In the genomic region with DNA sequence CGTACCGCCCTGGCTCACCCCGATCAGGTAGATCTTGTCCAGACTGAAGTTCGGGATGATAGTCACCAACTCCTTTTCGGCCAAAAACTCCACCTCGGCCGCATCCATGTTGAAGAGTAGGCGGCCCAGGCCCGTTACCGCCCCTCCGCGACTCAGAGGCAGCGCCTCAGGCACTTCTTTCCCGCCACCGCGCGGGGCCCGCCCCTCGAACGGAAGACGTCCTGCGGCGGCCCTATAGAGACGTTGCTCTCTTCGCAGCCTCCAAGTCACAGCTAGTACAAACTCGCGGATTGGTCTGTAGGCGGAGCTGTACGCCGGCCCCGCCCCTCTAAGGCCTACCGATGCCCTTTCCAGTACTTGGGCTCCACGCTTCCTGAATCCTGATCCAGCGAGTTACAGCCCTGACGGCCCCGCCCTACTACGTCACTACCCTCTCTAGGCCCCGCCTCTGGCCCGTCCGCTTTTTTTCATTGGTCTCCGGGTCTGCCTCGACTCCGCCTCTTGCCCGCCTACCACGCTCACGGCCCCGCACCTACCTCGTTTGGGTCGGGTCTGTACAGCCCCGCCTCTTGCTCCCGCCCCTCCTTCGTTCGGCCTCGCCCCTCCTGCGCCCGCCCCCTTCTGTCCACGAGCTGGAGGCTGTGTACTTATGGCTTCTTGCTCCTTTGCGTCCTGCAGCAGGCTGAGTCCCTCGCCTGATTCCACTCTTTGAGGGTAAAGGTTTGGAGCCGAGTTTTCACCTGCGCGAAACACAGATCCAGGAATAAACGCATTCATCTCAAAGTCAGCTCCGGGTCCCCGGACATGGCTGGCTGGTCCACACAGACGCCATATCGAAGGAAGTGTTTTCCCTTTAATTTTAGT, we compare ENCODE assay signal across 8 mouse cellular contexts. TPM values are rescaled to one million over a fixed set of nuclear protein-coding genes. Genes with fewer than 3 reads are reported as not detected.
DNase-seq lines count a peak whose midpoint lies in the region; ATAC-seq and TF ChIP-seq lines count a peak whose summit lies in the region.

Gene Gins2, minus strand, starts transcription at position 397 of the 864 bp plus-strand sequence.

- H3K9ac ChIP-seq in ES-Bruce4 (ENCODE audit: low read depth, poor library complexity, severe bottlenecking) = peak within 1 kb of the TSS; percentile 89
- peak within 1 kb of the TSS; percentile 67 for H3K9ac ChIP-seq in forebrain, embryonic 13.5 days
- H3K9ac ChIP-seq in liver, postnatal 0 days (replicated peaks) = peak within 1 kb of the TSS; percentile 75
- H3K9ac ChIP-seq in neural tube, embryonic 14.5 days (replicated peaks; ENCODE audit: low read depth, low read length) = peak within 1 kb of the TSS; percentile 28

- peak within 1 kb of the TSS; percentile 40; the same call in 1 of the 2 replicates for H3K27ac ChIP-seq in ES-Bruce4 (ENCODE audit: insufficient read depth, low read length)
- H3K27ac ChIP-seq in forebrain, embryonic 13.5 days = no peak within 1 kb of the TSS
- peak within 1 kb of the TSS; percentile 44 for H3K27ac ChIP-seq in liver, postnatal 0 days (ENCODE audit: low read depth)
- 0 out of 2 replicates have a peak within 1 kb of the TSS, but pooled peaks have one; percentile 36 for H3K27ac ChIP-seq in neural tube, embryonic 14.5 days (ENCODE audit: low read depth, low read length)

- intact Hi-C loops in heart, postnatal 10 days (cut with DNase I) = no loop called here

- H3K4me2 ChIP-seq in forebrain, embryonic 13.5 days = peak within 1 kb of the TSS; percentile 83
- peak within 1 kb of the TSS; percentile 95 for H3K4me2 ChIP-seq in liver, postnatal 0 days (ENCODE audit: low read depth, low read length)
- H3K4me2 ChIP-seq in neural tube, embryonic 14.5 days (ENCODE audit: low read depth, low read length) = peak within 1 kb of the TSS; percentile 79

- H3K27me3 ChIP-seq in ES-Bruce4 (ENCODE audit: control insufficient read depth, insufficient read depth, low read length, poor library complexity, severe bottlenecking) = no peaks in the 10 kb centered on the region
- no peaks in the 10 kb centered on the region for H3K27me3 ChIP-seq in forebrain, embryonic 13.5 days
- no peaks in the 10 kb centered on the region for H3K27me3 ChIP-seq in liver, postnatal 0 days (ENCODE audit: insufficient read depth, low read length)
- no peaks in the 10 kb centered on the region for H3K27me3 ChIP-seq in neural tube, embryonic 14.5 days (ENCODE audit: control insufficient read depth, insufficient read depth, low read length)

- H3K36me3 ChIP-seq in ES-Bruce4 (ENCODE audit: control insufficient read depth, insufficient read depth, low read length, poor library complexity, severe bottlenecking) = peaks cover 4% of the 10 kb centered on the region
- H3K36me3 ChIP-seq in forebrain, embryonic 13.5 days (ENCODE audit: poor library complexity, severe bottlenecking) = peaks cover 10% of the 10 kb centered on the region
- peaks cover 7% of the 10 kb centered on the region for H3K36me3 ChIP-seq in liver, postnatal 0 days (replicated peaks; ENCODE audit: insufficient read depth, low read length)
- no peaks in the 10 kb centered on the region for H3K36me3 ChIP-seq in neural tube, embryonic 14.5 days (ENCODE audit: control insufficient read depth, insufficient read depth, low read length)

- 0 out of 2 replicates have a peak, but pooled peaks have one; percentile 51 for TF ChIP-seq EP300 in ES-Bruce4 (IDR thresholded peaks at IDR 0.05; ENCODE audit: insufficient read depth, low read depth, low read length)
- TF ChIP-seq EP300 in liver, postnatal 0 days (IDR thresholded peaks at IDR 0.05; ENCODE audit: low read depth) = peak; percentile 59; the same call in 1 of the 2 replicates

- under 1% methylated on average over 67 of the region's 67 CpGs for WGBS in forebrain, embryonic 13.5 days
- WGBS in large intestine, adult 2 months = under 1% methylated on average over 67 of the region's 67 CpGs
- under 1% methylated on average over 67 of the region's 67 CpGs for WGBS in liver, postnatal 0 days (ENCODE audit: insufficient replicate concordance)
- under 1% methylated on average over 67 of the region's 67 CpGs for WGBS in neural tube, embryonic 14.5 days

- TF ChIP-seq CTCF in ES-Bruce4 (IDR thresholded peaks at IDR 0.05; ENCODE audit: low read depth, low read length) = no peak
- TF ChIP-seq CTCF in liver, postnatal 0 days (IDR thresholded peaks at IDR 0.05; ENCODE audit: low read depth) = peak; percentile 32; the same call in 1 of the 2 replicates

- peak within 1 kb of the TSS; percentile 95 for H3K4me3 ChIP-seq in ES-Bruce4 (ENCODE audit: low read depth, low read length)
- H3K4me3 ChIP-seq in forebrain, embryonic 13.5 days = peak within 1 kb of the TSS; percentile 64
- peak within 1 kb of the TSS; percentile 73 for H3K4me3 ChIP-seq in liver, postnatal 0 days (ENCODE audit: low read depth, low read length)
- H3K4me3 ChIP-seq in neural tube, embryonic 14.5 days (ENCODE audit: low read depth, low read length) = peak within 1 kb of the TSS; percentile 45

- H3K4me1 ChIP-seq in ES-Bruce4 (ENCODE audit: control insufficient read depth, insufficient read depth, low read length) = no peaks in the 10 kb centered on the region
- H3K4me1 ChIP-seq in forebrain, embryonic 13.5 days = peaks cover 18% of the 10 kb centered on the region
- H3K4me1 ChIP-seq in liver, postnatal 0 days (ENCODE audit: insufficient read depth) = peaks cover 12% of the 10 kb centered on the region
- H3K4me1 ChIP-seq in neural tube, embryonic 14.5 days (ENCODE audit: control insufficient read depth, insufficient read depth, low read length) = peaks cover 10% of the 10 kb centered on the region

- H3K9me3 ChIP-seq in ES-Bruce4 (replicated peaks; ENCODE audit: control insufficient read depth, insufficient read depth, low read length, poor library complexity, severe bottlenecking) = no peaks in the 10 kb centered on the region
- H3K9me3 ChIP-seq in forebrain, embryonic 13.5 days (replicated peaks) = no peaks in the 10 kb centered on the region
- no peaks in the 10 kb centered on the region for H3K9me3 ChIP-seq in liver, postnatal 0 days (ENCODE audit: low read length)
- H3K9me3 ChIP-seq in neural tube, embryonic 14.5 days (ENCODE audit: control insufficient read depth, low read length) = no peaks in the 10 kb centered on the region

- peak; percentile 98 for ATAC-seq in cerebellum, adult (ENCODE audit: insufficient number of reproducible peaks, low FRiP score, low TSS enrichment)
- ATAC-seq in forebrain, embryonic 13.5 days = peak; percentile 99
- peak; percentile 98 for ATAC-seq in liver, postnatal 0 days
- ATAC-seq in neural tube, embryonic 14.5 days (ENCODE audit: low read depth) = peak; percentile 99

- peak; percentile 100 for DNase-seq in heart, postnatal 10 days
- DNase-seq in large intestine, adult 2 months (ENCODE audit: low read depth, low spot score) = peak; percentile 97
- DNase-seq in liver, postnatal 0 days = peak; percentile 99
- DNase-seq in testis, postnatal 10 days (ENCODE audit: low spot score) = peak; percentile 99

- TF ChIP-seq POLR2A in ES-Bruce4 (IDR thresholded peaks at IDR 0.05; ENCODE audit: insufficient read depth, low read length) = peak; percentile 74

RNA-seq across cellular contexts. Expression of gene Gins2, which starts in this region (rescaled TPM):
- 51.3 and 52.0 TPM in 2 replicates for polyA plus RNA-seq in ES-Bruce4 (2011; ENCODE audit: insufficient read depth, insufficient read length, low read depth, missing spikeins)
- 66.9 and 79.8 TPM in 2 replicates for polyA plus RNA-seq in forebrain, embryonic 13.5 days (2015; fragmentation: Nextera tagmentation; extraction: Ambion mirVana)
- total RNA-seq in heart, postnatal 10 days (2021) = 10 to 100 TPM; 14.6 to 15.2 TPM
- 29.8 and 31.0 TPM in 2 replicates for polyA plus RNA-seq in large intestine, adult 2 months (2012; rRNA removed)
- polyA plus RNA-seq in liver, postnatal 0 days (2015; fragmentation: Nextera tagmentation; extraction: Ambion mirVana) = 18.6 and 20.3 TPM in 2 replicates
- polyA plus RNA-seq in neural tube, embryonic 14.5 days (2014; fragmentation: Nextera tagmentation; extraction: Ambion mirVana) = 10.5 and 13.1 TPM in 2 replicates

Comparison
In these comparisons a context has a peak if more than half of its experiments do, and no peak if none do; other contexts are left out.
1. H3K4me3 ChIP-seq: peak in every context shown above with its lines; median percentile 95 in ES-Bruce4; 73 in liver, postnatal 0 days; 64 in forebrain, embryonic 13.5 days; 45 in neural tube, embryonic 14.5 days.
2. H3K9ac ChIP-seq: peak in every context shown above with its lines; median percentile 89 in ES-Bruce4; 75 in liver, postnatal 0 days; 67 in forebrain, embryonic 13.5 days; 28 in neural tube, embryonic 14.5 days.